Mouse (Mus musculus) liver, postnatal 0 days (tissue): Measurements from ENCODE around the gene H1f0. TPM values are rescaled to one million over a fixed set of nuclear protein-coding genes. Genes with fewer than 3 reads are reported as not detected.

ENCODE experiments used
- ATAC-seq: fragments of 200-750 bp; cut with Nextera tagmentation; 2 replicates; pipeline ENCODE4 v1.8.0; 2017; ENCODE audit warnings: mild to moderate bottlenecking, moderate library complexity
- DNase-seq: peaks from one replicate; pipeline ENCODE4 v3.0.0-alpha.2; 2016
- H3K27ac ChIP-seq: fragments of 300-500 bp; sonication (generic); 2 replicates; pipeline ENCODE4 v1.5.1; 2014; ENCODE audit warnings: antibody characterized with exemption, moderate library complexity, mild to moderate bottlenecking, low read depth
- H3K27me3 ChIP-seq: fragments of 300-500 bp; sonication (generic); 2 replicates; pipeline ENCODE4 v1.6.1; 2014; ENCODE audit warnings: low read length, control low read depth, mixed read lengths; ENCODE audit not compliant: insufficient read depth
- H3K36me3 ChIP-seq: fragments of 300-500 bp; sonication (generic); replicated peaks from 2 replicates; pipeline ENCODE4 v1.6.1; 2014; ENCODE audit warnings: mild to moderate bottlenecking, control low read depth, low read length, moderate library complexity, mixed read lengths; ENCODE audit not compliant: insufficient read depth
- H3K4me1 ChIP-seq: fragments of 300-500 bp; sonication (generic); 2 replicates; pipeline ENCODE4 v1.6.1; 2014; ENCODE audit warnings: antibody characterized with exemption, mild to moderate bottlenecking, control low read depth; ENCODE audit not compliant: insufficient read depth
- H3K4me2 ChIP-seq: fragments of 300-500 bp; sonication (generic); 2 replicates; pipeline ENCODE4 v1.6.1; 2014; ENCODE audit warnings: low read depth, mild to moderate bottlenecking, low read length, moderate library complexity, mixed read lengths
- H3K4me3 ChIP-seq: fragments of 300-500 bp; sonication (generic); 2 replicates; pipeline ENCODE4 v1.5.1; 2014; ENCODE audit warnings: low read depth, low read length
- H3K9ac ChIP-seq: fragments of 300-500 bp; sonication (generic); replicated peaks from 2 replicates; pipeline ENCODE4 v1.6.1; 2014; ENCODE audit warnings: mild to moderate bottlenecking, moderate library complexity
- H3K9me3 ChIP-seq: fragments of 300-500 bp; sonication (generic); 2 replicates; pipeline ENCODE4 v1.6.1; 2016; ENCODE audit warnings: mild to moderate bottlenecking, control low read depth, low read length, mixed read lengths
- CTCF ChIP-seq: sonication (generic); IDR thresholded peaks from 2 replicates; pipeline ENCODE4 v1.5.1; 2016; ENCODE audit warnings: antibody characterized with exemption, low read depth
- EP300 ChIP-seq: IDR thresholded peaks from 2 replicates; pipeline ENCODE4 v1.6.1; 2016; ENCODE audit warnings: antibody characterized with exemption, low read depth, mild to moderate bottlenecking
- WGBS: fragments of 180-500 bp; shearing (Covaris S2); extraction: QIAGEN DNeasy Blood & Tissue Kit; methylation state at CpG from one replicate; pipeline ENCODE4 v1.1.7; 2014; ENCODE audit not compliant: insufficient replicate concordance; 5-methylcytosine and 5-hydroxymethylcytosine counted together
- polyA plus RNA-seq: library from polyadenylated mRNA; unstranded; fragments of >200 nt; fragmentation: Nextera tagmentation; extraction: Ambion mirVana; gene quantifications from 2 replicates; pipeline ENCODE4 v1.2.1, GENCODE M21; 2015

The H1f0 gene
- polyA plus RNA-seq, 1 experiment from 2014 or later: 125 TPM

- Histone ChIP-seq H3K27ac (peak overlapping the region; percentile 26), H3K9ac (no peak overlapping the region; the same call in 1 of the 2 replicates), H3K4me2 (no peak overlapping the region), H3K9me3 (no peaks in the 10 kb centered on the region), H3K27me3 (no peaks in the 10 kb centered on the region), H3K36me3 (no peaks in the 10 kb centered on the region), H3K4me3 (no peak overlapping the region), H3K4me1 (peaks cover 23% of the 10 kb centered on the region)
- ATAC-seq: peak; percentile 57
- DNase-seq: no peak
- 54% methylated on average over 3 of the region's 3 CpGs for WGBS
- no peak for TF ChIP-seq CTCF
- no peak for TF ChIP-seq EP300
Observed at GRCm38 (mm10) chr15:79068416-79068815, 40.2 kb downstream of the H1f0 start.

- Histone ChIP-seq H3K27ac (no peak overlapping the region), H3K27me3 (no peaks in the 10 kb centered on the region), H3K4me2 (no peak overlapping the region), H3K4me1 (peaks cover 27% of the 10 kb centered on the region), H3K9me3 (no peaks in the 10 kb centered on the region), H3K9ac (no peak overlapping the region), H3K36me3 (peaks cover 2% of the 10 kb centered on the region; the same call in 1 of the 2 replicates), H3K4me3 (no peak overlapping the region)
- DNase-seq (no peak), ATAC-seq (peak; percentile 30; the same call in 1 of the 2 replicates)
- WGBS: 65% methylated on average over 5 of the region's 5 CpGs
- TF ChIP-seq CTCF: peak; percentile 88
- no peak for TF ChIP-seq EP300
Observed at GRCm38 (mm10) chr15:79071117-79072039, 43.1 kb downstream of the H1f0 start.

- ATAC-seq: no peak
- H3K27me3 ChIP-seq: no peaks in the 10 kb centered on the region
- DNase-seq: no peak
Observed at GRCm38 (mm10) chr15:79073752-79074151, 45.5 kb downstream of the H1f0 start.

GRCm38 (mm10) chr15:79074446-79074845 lies 46.2 kb downstream of the H1f0 start:
- H3K36me3 ChIP-seq: peaks cover 31% of the 10 kb centered on the region
- H3K9me3 ChIP-seq: no peaks in the 10 kb centered on the region
- peaks cover 9% of the 10 kb centered on the region for H3K4me1 ChIP-seq
- H3K27me3 ChIP-seq: no peaks in the 10 kb centered on the region
- DNase-seq: no peak
- peak overlapping the region; percentile 78; the same call in 1 of the 2 replicates for H3K27ac ChIP-seq
- H3K9ac ChIP-seq: peak overlapping the region; percentile 89; the same call in 1 of the 2 replicates
- WGBS: 35% methylated on average over 10 of the region's 10 CpGs
- peak overlapping the region; percentile 86 for H3K4me3 ChIP-seq
- no peak for TF ChIP-seq CTCF
- TF ChIP-seq EP300: no peak
- peak overlapping the region; percentile 81 for H3K4me2 ChIP-seq
- no peak for ATAC-seq

More at GRCm38 (mm10) chr15:79073752-79074151, 45.5 kb downstream of the H1f0 start:
- peaks cover 9% of the 10 kb centered on the region for H3K4me1 ChIP-seq
- H3K9ac ChIP-seq: no peak overlapping the region
- H3K4me2 ChIP-seq: no peak overlapping the region
- no peak overlapping the region for H3K4me3 ChIP-seq
- TF ChIP-seq EP300 (no peak), CTCF (no peak)
- no peaks in the 10 kb centered on the region for H3K9me3 ChIP-seq
- H3K27ac ChIP-seq: no peak overlapping the region
- H3K36me3 ChIP-seq: peaks cover 24% of the 10 kb centered on the region

- peaks cover 37% of the 10 kb centered on the region for H3K36me3 ChIP-seq
- H3K27ac ChIP-seq: peak within 1 kb of the TSS; percentile 78
- H3K9ac ChIP-seq: peak within 1 kb of the TSS; percentile 89
- peak within 1 kb of the TSS; percentile 81 for H3K4me2 ChIP-seq
- H3K27me3 ChIP-seq: no peaks in the 10 kb centered on the region
- peak; percentile 91 for DNase-seq
- no peaks in the 10 kb centered on the region for H3K9me3 ChIP-seq
- under 1% methylated on average over 47 of the region's 49 CpGs for WGBS
- TF ChIP-seq CTCF (peak; percentile 30), EP300 (0 out of 2 replicates have a peak, but pooled peaks have one; percentile 40)
- peak within 1 kb of the TSS; percentile 86 for H3K4me3 ChIP-seq
- peaks cover 9% of the 10 kb centered on the region for H3K4me1 ChIP-seq
- peak; percentile 87 for ATAC-seq
Observed at GRCm38 (mm10) chr15:79074913-79075532, 46.8 kb downstream of the H1f0 start, which contains the start of gene Eif3l. Eif3l (plus strand) TSS chr15:79075179.
